Mouse (Mus musculus) mesoderm, embryonic 11.5 days (tissue): ENCODE results near the gene Rdm1.
"Not testable (repeated sequence)": the region's sequence is repeated elsewhere in the genome, so short reads cannot be mapped to it uniquely, and the experiment has no call there.

Source experiments
- DNase-seq: peaks from one replicate; pipeline ENCODE4 v3.0.0-alpha.2; 2012; ENCODE audit warnings: low read depth, low spot score

Gene Rdm1

GRCm38 (mm10) chr11:101616948-101617767, 9.8 kb upstream of the Rdm1 start:
- DNase-seq, result no peak

GRCm38 (mm10) chr11:101617849-101618248, 9.1 kb upstream of the Rdm1 start:
- peak; percentile 76 for DNase-seq

GRCm38 (mm10) chr11:101618596-101618995, 8.4 kb upstream of the Rdm1 start:
- no peak for DNase-seq

- not testable (repeated sequence) for DNase-seq
These were observed 6.9 kb upstream of the Rdm1 start for GRCm38 (mm10) chr11:101620022-101620655.

GRCm38 (mm10) chr11:101626649-101626994, 373 bp upstream of the Rdm1 start:
- no peak for DNase-seq

GRCm38 (mm10) chr11:101627857-101628559, 1.0 kb downstream of the Rdm1 start:
- DNase-seq, result peak; percentile 94

GRCm38 (mm10) chr11:101628733-101629417, 1.9 kb downstream of the Rdm1 start:
- DNase-seq, result not testable (repeated sequence)

- no peak for DNase-seq
These were observed 8.7 kb downstream of the Rdm1 start for GRCm38 (mm10) chr11:101635660-101636059.

GRCm38 (mm10) chr11:101639761-101640160, 12.8 kb downstream of the Rdm1 start:
- no peak for DNase-seq

GRCm38 (mm10) chr11:101640857-101641709, 14.1 kb downstream of the Rdm1 start:
- peak; percentile 91 for DNase-seq

- DNase-seq, result peak; percentile 88
These were observed 15.0 kb downstream of the Rdm1 start for GRCm38 (mm10) chr11:101641710-101642642.

- DNase-seq, result no peak
These were observed 15.9 kb downstream of the Rdm1 start for GRCm38 (mm10) chr11:101642931-101643330.

GRCm38 (mm10) chr11:101644591-101644990, 17.6 kb downstream of the Rdm1 start:
- no peak for DNase-seq

- not testable (repeated sequence) for DNase-seq
These were observed 18.0 kb downstream of the Rdm1 start for GRCm38 (mm10) chr11:101645043-101645410.

- DNase-seq, result peak; percentile 71
These were observed 18.7 kb downstream of the Rdm1 start for GRCm38 (mm10) chr11:101645411-101646282.

GRCm38 (mm10) chr11:101646283-101646794, 19.3 kb downstream of the Rdm1 start:
- DNase-seq, result not testable (repeated sequence)

- DNase-seq, result not testable (repeated sequence)
These were observed 20.1 kb downstream of the Rdm1 start for GRCm38 (mm10) chr11:101647093-101647492.

GRCm38 (mm10) chr11:101656356-101656755, 29.4 kb downstream of the Rdm1 start:
- no peak for DNase-seq

GRCm38 (mm10) chr11:101657528-101657885, 30.5 kb downstream of the Rdm1 start:
- DNase-seq, result no peak
